Mouse (Mus musculus) stomach, postnatal 0 days (tissue): Measurements from ENCODE around the gene Tmem35b.

Source experiments
- CTCF ChIP-seq: IDR thresholded peaks from 2 replicates; pipeline ENCODE4 v1.5.1; 2016; ENCODE audit warnings: antibody characterized with exemption, low read depth, mild to moderate bottlenecking, moderate library complexity
- EP300 ChIP-seq: optimal IDR thresholded peaks from 2 replicates; pipeline ENCODE3; 2016; ENCODE audit warnings: antibody characterized with exemption

DNA sequence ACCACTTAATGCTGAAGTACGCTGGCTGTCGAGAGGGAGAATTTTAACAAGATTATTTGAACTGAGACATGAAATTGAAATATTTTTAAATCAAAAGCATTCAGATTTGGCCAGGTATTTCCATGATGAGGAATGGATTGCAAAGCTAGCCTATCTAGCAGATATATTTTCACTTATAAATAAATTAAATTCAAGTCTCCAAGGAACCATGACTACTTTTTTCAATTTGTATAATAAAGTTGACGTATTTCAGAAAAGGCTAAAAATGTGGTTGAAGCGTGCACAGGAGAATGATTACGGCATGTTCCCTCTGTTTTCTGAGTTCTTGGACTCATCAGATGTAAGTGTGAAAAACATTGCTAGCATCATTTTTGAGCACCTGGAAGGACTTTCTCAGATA, at the start of gene Tmem35b:
- TF ChIP-seq EP300 (no peak), CTCF (no peak)
